Mouse (Mus musculus) spleen, postnatal 14 days (tissue): ENCODE measurements around the gene Cdc25b.

Experiments
- DNase-seq, 2 experiments: peaks; one replicate each; pipeline ENCODE4 v3.0.0; 2021 to 2022; ENCODE audit warnings: low spot score in 2 of 2

Cdc25b gene

GRCm38 (mm10) chr2:131160671-131161111, 26.1 kb upstream of the Cdc25b start:
- no peak for DNase-seq

- no peak for DNase-seq
Observed at GRCm38 (mm10) chr2:131163924-131164323, 22.8 kb upstream of the Cdc25b start.

- DNase-seq = no peak
Observed at GRCm38 (mm10) chr2:131166172-131166571, 20.6 kb upstream of the Cdc25b start.

GRCm38 (mm10) chr2:131167984-131168383, 18.8 kb upstream of the Cdc25b start:
- DNase-seq = no peak

GRCm38 (mm10) chr2:131168914-131169313, 17.8 kb upstream of the Cdc25b start:
- DNase-seq = no peak

GRCm38 (mm10) chr2:131170936-131171335, 15.8 kb upstream of the Cdc25b start:
- no peak for DNase-seq

GRCm38 (mm10) chr2:131171401-131172104, 15.2 kb upstream of the Cdc25b start:
- peak; percentile 48 to 60 for DNase-seq

GRCm38 (mm10) chr2:131172322-131172721, 14.4 kb upstream of the Cdc25b start:
- DNase-seq = no peak

GRCm38 (mm10) chr2:131174700-131175099, 12.0 kb upstream of the Cdc25b start:
- DNase-seq = no peak

- DNase-seq = no peak
Observed at GRCm38 (mm10) chr2:131175286-131175944, 11.3 kb upstream of the Cdc25b start.

GRCm38 (mm10) chr2:131175945-131176309, 10.8 kb upstream of the Cdc25b start:
- no peak for DNase-seq

GRCm38 (mm10) chr2:131176491-131176890, 10.3 kb upstream of the Cdc25b start:
- no peak for DNase-seq

GRCm38 (mm10) chr2:131177932-131178331, 8.8 kb upstream of the Cdc25b start:
- no peak for DNase-seq

GRCm38 (mm10) chr2:131178828-131179245, 7.9 kb upstream of the Cdc25b start:
- no peak for DNase-seq

GRCm38 (mm10) chr2:131179246-131179886, 7.4 kb upstream of the Cdc25b start:
- peak; percentile 37 to 42 for DNase-seq

- DNase-seq = peak; percentile 61 to 80
Observed at GRCm38 (mm10) chr2:131179990-131180587, 6.7 kb upstream of the Cdc25b start, which contains the start of gene Cenpb. Gene Cenpb (minus strand): TSS chr2:131180067.

- no peak for DNase-seq
Observed at GRCm38 (mm10) chr2:131186343-131186742, 406 bp upstream of the Cdc25b start.

- no peak for DNase-seq
Observed at GRCm38 (mm10) chr2:131187602-131187922, 813 bp downstream of the Cdc25b start.

GRCm38 (mm10) chr2:131188311-131188710, 1.6 kb downstream of the Cdc25b start:
- DNase-seq = no peak

GRCm38 (mm10) chr2:131189521-131190309, 3.0 kb downstream of the Cdc25b start:
- DNase-seq = no peak

- DNase-seq = no peak
Observed at GRCm38 (mm10) chr2:131190344-131191004, 3.7 kb downstream of the Cdc25b start.
